Mouse (Mus musculus) left cerebral cortex, postnatal 25 days (tissue): Measurements from ENCODE around the gene Nfix. TPM values are rescaled to one million over a fixed set of nuclear protein-coding genes. Genes with fewer than 3 reads are reported as not detected.

Experiments
- DNase-seq, 2 experiments: peaks; one replicate each; pipeline ENCODE4 v3.0.0; 2022; ENCODE audit warnings: low spot score in 2 of 2, mixed read lengths in 1 of 2
- intact Hi-C: fragments of 180-260 bp; cut with DNase I; formaldehyde crosslinking; loops from one replicate; pipeline ENCODE4 v1.15.1; 2025
- total RNA-seq, 2 experiments: library from RNA; stranded (reverse); gene quantifications; 2 replicates each; pipeline ENCODE4 v1.2.3; 2021

Gene Nfix
- total RNA-seq, 2 experiments from 2014 or later: 273 to 322 TPM

DNA sequence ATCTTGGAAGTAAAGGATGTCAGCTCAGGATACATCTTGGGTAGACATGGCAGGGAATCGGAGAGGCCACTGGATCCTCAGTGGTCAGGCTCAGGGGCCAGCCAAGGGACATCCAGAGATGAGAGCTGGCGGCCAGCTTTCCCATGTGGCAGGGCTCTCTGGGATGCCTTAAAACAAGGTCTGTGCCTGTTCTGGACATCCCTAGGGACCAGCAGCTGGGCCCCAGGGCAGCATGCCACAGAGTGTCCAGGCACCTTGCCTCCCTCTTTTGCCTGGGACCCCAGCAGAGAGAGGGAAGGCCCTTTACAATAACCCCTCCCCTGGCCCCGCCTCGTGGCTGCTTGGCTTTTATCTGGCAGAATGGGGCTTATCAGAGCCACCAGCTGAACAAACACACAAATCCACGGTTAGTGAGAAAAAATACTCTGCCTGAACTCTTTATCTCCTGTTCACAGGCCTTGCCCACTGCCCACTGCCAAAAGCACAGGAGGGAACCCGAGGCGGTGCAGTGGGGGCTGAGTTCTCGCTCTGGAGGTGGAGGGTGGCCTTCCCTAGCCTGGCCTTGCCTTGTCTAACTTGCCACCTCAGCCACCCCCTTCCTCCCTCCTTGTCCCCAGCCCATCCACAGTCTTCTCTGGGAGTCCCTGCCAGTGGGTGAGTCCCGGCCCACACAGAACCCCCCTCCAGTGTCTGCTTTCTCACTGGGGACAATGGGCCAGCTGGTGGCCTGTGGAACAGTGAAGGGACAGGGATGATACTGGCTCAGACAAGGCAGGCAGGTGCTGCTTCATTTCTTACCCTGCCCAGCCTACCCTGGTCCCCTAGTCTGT is 69.4 kb downstream of the Nfix start:
- DNase-seq: no peak
- intact Hi-C loops: no loop called here

DNA sequence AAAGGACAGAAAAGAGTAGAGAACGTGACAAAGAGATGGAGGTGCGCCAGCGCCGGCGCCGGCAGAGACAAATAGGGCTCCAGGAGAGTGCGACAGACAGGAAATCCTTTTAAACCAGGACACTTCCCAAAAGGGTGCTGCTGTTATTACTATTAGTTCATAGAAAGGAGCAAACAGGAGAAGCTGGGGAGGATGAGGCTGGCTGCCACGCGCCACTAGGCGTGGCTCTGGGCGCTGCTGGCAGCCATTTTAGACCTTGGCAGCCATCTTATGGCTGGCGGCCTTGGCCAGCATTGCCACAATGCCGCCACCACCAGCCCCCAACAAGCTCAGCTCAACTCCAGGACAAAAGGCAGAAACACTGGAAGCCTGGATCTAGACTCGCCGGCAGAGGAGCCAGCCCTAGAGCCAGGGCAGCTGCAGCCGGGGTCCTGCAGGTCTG is 70.2 kb downstream of the Nfix start:
- intact Hi-C loops: no loop called here
- DNase-seq: no peak

DNA sequence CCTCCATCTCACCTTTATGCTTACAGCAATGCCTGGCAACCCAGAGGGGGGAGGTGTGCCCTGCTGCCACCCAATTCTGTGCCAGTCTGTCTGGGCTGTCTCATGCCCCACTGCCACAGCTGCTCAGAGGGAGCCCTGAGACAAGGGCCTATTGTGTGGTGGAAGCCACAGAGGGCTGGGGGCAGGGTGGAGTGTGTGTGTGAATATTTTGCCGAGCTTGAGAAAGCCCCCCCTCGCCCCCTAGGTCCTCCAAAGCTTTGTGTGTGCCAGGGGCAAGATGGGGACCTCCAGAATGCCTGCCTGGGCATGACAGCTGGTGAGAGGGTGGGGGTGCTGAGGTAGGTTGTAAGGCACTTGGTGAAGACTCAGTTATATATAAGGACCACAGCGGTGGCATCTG is 71.7 kb downstream of the Nfix start:
- no peak for DNase-seq
- intact Hi-C loops: no loop called here

DNA sequence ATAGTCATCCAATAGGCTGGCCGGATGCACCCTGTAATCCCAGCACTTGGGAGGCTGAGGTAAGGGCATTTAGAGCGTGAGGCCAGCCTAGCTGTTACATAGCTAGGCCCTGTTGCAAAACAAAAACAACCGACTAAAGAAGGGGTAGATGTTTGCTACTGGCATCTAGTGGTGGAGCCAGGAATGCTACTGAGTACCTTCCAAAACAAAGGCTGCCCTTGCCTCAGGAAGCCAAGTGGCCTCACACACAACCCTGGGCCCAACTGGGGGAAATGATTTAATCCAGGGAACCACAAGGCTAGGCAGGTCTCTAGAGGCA is 74.2 kb downstream of the Nfix start:
- intact Hi-C loops: no loop called here
- no peak for DNase-seq

DNA sequence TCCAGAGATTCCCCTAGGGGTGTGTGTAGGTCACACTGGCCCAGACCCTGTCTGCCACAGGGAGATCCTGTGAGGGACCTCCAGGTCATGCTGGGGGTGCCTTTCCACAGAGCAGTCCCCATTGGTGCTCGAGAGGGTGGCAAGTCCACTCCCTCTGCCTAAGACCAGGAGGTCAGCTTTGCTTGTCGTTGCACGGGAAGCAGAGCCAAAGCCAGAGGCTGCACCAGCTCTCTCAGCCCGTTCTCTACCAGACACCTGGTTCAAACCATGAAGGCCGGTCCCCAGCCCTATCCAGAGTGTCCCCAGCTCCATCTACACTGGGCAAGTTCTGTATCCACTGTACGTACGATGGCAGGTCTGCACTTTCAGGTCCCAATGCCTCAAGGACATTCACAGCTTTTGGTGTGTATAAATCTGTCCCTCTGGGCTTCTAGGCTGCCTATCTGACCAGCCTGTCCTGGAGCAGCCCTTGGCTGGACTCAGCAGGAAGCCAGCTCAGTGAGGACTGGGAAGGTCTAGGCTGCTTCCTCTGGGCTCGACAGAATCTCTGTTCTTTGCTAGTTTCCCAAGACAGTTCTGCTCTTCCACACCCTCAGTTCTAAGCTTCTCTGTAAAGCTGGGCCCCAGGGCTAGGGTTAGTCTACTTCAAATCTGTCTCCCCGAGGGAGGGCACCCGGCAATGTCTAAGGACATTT is 74.8 kb downstream of the Nfix start:
- DNase-seq: no peak
- intact Hi-C loops: no loop called here

DNA sequence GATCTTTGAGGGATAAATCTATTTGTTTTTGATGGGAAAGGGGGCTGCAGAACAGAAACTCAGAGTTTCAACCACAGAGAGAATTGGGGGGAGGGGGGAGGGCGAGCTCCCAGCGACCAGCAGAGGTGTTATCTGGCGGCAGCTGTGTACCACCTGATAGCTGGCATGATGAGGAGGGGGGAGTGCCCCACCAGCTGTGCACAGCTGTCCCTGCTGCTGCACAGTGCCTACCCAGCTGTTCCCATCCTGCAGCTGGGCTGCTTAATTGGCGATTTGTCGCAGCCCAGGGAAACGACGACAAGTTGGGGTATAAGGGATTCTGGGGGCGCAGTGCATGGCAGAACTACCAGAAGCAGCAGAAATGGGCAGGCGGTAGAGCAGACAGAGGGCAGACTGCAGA is 75.5 kb downstream of the Nfix start:
- no peak for DNase-seq
- intact Hi-C loops: no loop called here

DNA sequence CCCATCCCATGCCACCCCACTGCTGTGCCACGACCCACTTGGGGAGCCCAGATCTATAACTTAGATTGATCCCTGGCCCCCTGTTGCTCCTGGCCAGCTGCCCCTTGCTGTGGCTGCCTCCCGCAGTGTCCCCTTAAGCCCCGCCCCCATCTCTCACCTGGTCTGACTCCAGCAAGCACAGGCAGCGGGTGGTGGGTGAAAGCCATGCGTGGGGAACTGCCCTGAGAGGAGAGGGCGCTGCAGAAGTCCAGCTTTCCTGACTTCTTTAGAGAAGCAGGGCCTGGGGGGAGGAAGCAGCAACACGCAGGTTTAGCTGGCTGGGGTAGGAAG is 76.6 kb downstream of the Nfix start:
- no peak for DNase-seq
- intact Hi-C loops: no loop called here

DNA sequence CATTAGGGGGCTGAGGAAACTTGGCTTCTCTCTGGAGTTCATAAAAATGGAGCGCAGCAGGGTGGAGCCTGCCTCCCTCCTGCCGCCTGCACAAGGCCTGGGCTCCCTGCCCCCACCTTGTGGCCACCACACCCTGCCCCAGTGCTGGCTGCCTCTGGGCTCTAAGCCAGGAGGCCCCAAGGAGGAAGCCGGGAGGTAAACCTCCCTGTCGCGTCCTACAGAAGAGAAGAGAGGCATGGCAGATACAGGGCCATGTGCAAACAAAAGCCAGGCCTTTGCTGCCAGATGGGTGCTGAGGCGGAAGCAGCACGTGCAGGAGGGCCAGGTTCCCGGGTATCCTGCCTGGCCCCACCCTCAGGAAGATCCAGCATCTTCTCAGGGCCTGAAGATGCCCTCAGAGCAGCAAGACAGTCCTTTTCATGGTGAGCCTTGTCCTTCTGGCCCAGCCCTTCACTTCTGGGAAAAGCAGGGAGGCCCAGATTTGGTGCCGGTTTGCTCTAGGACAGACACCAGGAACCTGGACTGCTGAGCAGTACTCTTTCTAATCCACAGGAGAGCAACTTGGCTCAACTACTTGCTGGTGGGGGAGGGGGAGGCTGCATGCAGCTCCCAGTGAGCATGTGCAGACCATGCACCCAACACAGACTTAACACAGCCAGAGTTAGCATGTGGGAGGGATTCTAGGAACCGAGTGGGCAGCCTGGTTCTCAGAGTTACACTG is 77.1 kb downstream of the Nfix start, which contains the start of gene G430095P16Rik:
TSS of gene G430095P16Rik (plus strand) at position 158 of the 721 bp plus-strand sequence.
- peak; percentile 67 to 84 for DNase-seq
- intact Hi-C loops: no loop called here

DNA sequence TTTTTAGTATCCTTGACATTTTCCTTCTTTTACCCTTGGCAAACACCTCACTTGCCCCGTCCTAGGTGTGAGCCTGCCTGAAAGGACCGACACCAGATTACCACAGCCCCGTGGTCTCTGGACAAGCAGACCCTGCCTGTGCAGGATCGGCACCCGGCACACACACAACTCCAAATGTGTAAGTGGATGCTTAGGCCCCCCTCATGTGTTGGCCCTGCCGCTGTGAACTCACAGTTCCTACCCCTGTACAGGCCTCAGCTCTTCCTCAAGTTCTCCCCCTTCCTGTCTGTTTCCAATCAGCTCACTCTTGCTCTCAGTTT is 77.7 kb downstream of the Nfix start:
- DNase-seq: no peak
- intact Hi-C loops: no loop called here

DNA sequence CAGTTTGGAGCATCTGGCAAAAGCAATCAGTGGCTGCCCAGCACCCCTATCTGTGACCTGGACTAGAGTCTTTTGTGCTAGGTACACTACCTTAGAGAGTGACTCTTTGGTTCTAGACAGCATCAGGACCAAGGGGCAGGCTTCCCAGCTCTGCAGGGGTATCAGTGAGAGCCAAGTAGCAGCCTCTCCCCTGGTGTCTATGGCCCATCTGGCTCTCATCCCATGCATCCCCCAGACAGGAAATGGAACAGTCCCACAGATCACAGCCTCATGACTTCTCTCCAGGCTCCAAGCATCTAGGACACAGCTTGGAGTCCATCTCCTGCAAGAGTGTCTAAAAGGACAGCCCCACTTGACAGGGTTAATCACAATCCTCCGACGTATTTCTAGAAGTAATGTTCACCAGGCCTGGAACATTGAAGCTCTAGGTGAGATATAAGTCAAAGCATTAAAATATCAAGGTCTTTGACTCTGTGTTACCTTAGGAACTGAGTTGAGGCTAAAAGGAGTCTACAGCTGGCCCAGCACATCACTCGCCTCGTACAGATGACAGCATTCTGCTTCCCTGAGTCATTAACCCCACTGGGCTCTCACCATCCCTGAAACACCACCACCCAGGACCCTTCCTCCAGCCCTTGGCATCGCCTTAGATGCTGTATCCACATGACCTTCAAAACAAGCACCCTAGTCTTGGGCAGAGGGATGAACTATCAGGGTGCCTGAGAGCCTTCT is 81.0 kb downstream of the Nfix start:
- intact Hi-C loops: no loop called here
- DNase-seq: no peak

DNA sequence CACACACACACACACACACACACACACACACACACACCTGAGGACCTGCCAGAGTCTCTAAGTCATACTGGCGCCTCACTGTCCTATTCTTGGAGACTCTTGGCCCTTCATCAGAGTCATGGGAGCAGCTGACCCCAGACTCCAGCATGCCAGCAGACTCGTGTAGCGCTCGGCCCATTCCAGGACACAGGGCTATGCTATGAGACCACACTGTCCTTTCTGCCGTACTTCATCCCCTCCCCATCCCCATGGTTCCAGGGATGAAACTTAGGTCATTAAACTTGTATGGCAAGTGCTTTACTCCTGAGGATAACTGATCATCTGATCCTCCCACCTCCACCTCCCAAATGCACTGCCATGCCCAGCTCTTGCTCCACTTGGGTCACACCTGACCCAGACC is 81.7 kb downstream of the Nfix start:
- intact Hi-C loops: no loop called here
- DNase-seq: no peak

DNA sequence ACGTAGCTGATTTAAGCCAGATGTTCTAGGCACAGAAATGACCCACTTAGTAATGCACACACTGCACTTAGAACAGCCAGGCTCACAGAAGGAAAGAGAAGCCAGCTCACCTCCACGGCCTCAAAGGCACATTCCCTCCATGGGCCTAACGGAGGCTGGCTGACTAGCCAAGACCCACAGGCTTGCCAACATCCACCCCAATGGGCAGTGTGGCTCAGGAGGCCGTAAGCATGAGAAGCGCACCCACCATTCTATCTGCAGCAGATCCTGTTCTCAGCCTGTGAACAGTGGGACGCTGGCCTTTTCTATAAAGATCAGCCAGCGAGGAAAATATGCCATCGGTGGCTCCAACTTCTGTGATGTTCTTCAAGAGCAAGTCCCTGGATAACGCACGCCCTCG is 83.4 kb downstream of the Nfix start:
- DNase-seq: no peak
- intact Hi-C loops: no loop called here

DNA sequence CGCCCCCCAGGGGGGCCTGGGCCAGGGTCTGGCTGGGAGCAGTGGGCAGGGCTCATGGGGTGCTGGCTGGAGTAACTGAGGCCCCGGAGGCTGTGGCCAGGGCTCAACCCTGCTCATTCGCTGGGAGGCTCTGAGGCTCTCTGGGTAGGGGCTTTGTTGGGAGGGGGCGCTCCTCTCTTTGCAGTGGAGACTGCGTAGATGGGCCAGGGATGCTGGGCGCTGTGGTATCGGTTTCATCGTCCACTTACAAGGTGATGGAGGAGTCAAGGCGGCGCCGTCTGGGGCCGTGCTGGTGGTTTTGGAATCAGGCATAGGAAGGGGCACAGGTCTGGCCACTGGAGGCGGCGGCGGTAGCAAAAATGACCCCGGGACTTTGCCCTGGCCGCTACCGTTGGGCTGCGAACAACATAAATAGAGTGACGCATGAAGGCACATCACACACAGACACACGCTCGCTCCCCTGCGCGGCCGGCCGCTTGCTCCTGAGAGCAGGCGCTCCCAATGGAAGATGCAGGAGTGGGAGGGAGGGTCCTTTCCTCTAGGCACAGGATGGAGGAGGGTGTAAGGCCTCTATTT is 84.2 kb downstream of the Nfix start:
- intact Hi-C loops: no loop called here

DNA sequence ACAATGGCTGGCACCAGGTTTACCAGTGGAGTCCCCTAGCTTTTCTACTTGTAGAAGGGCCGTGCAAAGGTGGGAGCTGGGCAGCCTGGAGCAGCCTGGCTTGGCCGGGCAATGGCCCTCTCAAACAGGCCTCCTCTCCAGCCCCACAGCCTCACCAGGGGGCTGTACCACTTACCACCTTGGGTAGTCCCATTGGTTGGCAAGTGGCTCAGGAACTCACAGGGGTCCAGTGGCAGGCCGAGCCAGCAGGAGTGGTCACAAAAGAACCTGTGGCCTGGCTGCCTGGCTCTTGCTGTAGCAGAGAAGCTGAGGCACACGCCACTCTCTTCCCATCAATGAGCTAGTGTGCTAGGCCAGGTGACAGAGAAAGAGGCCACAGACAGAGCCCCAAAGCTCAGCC is 86.0 kb downstream of the Nfix start:
- no peak for DNase-seq
- intact Hi-C loops: no loop called here

More for the DNA sequence above, 84.2 kb downstream of the Nfix start:
- DNase-seq: no peak

DNA sequence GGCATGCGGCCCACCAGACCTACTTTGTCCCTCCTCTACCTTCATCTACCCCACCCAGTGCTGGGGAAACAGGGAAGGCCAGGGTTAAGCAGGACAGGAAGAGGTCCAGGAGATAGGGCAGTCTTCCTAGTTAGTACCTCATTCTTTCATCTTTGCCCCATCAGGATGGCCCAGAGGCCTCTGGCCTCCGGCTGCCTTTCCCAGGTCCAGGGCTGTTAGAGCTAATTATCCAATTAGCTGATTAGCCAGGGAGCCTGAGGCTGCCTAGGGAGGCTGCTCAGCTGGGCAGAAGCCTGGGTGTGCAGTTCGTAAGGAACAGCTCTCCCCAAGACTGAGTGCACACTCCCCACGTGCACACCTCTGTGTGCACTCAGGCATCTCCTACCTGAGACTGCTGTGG is 86.8 kb downstream of the Nfix start:
- no peak for DNase-seq
- intact Hi-C loops: no loop called here

DNA sequence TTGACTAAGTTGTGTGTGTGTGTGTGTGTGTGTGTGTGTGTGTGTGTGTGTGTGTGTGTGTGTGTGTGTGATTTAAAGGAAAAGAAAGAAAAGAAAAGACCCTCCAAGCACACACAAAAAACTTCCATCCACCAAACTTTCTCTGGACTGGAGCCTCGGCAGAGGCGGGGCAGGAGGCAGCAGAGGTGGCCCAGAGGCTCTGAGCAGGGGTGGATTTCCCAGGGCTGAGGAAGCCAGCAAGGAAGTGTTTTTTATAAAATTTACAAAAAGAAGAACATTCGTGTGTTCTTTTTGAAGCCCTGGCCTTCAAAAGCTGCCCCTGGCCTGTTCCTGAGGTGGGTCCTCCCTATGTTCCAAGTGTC is 87.4 kb downstream of the Nfix start:
- DNase-seq: no peak
- intact Hi-C loops: no loop called here

DNA sequence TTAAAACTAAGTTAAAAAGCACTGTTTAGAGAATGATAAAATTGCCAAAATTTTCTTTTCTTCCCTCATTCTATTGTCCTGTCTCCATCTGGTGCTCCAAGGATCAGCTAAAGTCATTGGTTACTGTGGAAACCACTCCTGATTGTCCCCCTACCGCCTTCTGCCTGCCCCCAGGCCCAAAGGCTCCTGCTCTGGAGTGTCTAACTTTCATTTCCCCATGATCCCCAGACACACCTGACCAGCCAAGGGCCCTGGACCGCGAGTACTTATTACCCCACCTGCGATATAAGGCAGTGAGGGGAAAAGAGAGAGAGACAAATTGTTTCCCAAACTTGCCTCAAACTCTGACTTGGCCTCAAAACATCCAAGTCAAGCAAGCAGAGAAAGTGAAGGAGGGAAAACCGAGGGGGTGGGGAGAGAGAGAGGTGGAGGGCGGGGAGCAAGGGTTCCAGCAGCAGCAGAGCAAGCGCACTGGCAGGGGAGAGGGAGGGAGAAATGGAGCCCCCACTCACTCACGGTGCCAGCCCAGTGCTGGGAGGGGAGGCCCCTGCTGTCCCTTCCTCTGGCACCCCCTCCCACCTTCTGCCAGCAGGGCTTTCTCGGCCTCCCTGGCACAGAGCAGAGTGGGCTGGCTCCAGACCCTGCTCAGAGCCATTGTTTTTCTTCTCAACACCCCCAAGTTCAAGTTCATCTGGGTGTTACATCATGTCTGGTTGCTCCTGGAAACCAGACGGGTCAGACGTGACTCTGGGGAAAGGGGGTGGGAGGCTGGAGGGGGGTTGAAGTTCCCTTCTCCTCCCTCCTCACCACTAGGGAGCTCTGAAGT is 88.0 kb downstream of the Nfix start:
- DNase-seq: no peak
- intact Hi-C loops: no loop called here

DNA sequence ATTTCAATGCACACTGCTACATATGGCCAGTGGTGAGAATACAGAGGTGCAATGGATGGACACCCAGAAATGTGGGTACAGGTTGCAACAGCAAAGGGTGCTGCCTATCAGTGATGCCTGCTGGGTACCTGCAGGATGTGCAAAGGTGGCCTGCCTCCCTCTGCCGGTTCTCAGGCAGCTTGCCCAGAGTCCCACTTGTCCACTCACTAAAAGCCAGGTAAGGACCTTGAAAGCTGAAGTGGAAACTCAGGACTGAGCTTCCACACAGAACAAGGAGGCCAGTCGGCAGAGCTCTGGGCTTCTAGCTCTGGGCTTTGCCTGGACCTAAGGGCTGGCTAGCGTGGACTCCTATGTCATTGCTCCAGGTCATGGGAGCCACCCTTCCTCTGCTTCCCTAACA is 88.8 kb downstream of the Nfix start:
- intact Hi-C loops: no loop called here
- no peak for DNase-seq

DNA sequence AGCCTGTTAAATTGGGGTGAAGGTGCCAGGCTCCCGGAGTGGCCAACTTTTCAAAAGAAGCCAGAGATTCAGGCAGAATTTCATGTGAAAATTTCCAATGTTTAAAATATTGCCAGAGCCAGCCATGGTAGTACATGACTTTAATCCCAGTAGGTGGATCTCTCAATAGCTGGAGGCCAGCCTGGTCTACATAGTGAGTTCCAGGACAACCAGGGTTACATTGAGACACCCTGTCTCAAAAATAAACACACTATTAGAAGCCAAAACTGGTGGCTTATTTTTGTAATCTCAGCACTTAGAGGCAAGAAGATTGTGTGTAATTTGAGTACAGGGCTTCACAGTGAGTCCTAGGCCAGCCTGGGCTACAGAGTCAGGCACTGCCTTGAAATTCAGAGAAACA is 90.2 kb downstream of the Nfix start:
- no peak for DNase-seq
- intact Hi-C loops: loop anchor here (2.0 kb wide), 1 partner anchor 103 kb away; no protein-coding TSS in a partner anchor
